ENCODE assay signal across 18 mouse cellular contexts in genomic region chr17:32040263-32040662, GRCm38 (mm10). TPM values are rescaled to one million over a fixed set of nuclear protein-coding genes. Genes with fewer than 3 reads are reported as not detected.
DNase-seq lines count a peak whose midpoint lies in the region; ATAC-seq lines count a peak whose summit lies in the region.
"Had no signal": no experiment of that assay in that cellular context is flagged by ENCODE, and none has a peak within 500 bp of the region (broad histone marks: within the 10 kb centered on the region; RNA-seq: fewer than 3 reads in every experiment).

No protein-coding gene starts in this region.

- no peak overlapping the region for H3K27ac ChIP-seq in midbrain, embryonic 11.5 days (ENCODE audit: low read depth, low read length)
- H3K27ac ChIP-seq in midbrain, embryonic 16.5 days (ENCODE audit: low read length), result no peak overlapping the region
- H3K27ac ChIP-seq: embryonic facial prominence, embryonic 12.5 days; forebrain, embryonic 12.5 days; hindbrain, embryonic 15.5 days had no signal

- no peaks in the 10 kb centered on the region for H3K9me3 ChIP-seq in midbrain, embryonic 11.5 days (ENCODE audit: control insufficient read depth, low read length)
- no peaks in the 10 kb centered on the region for H3K9me3 ChIP-seq in midbrain, embryonic 16.5 days (replicated peaks; ENCODE audit: control insufficient read depth, low read length, poor library complexity, severe bottlenecking)
- H3K9me3 ChIP-seq: embryonic facial prominence, embryonic 12.5 days; forebrain, embryonic 12.5 days; heart, embryonic 12.5 days; hindbrain, embryonic 15.5 days had no signal

- H3K27me3 ChIP-seq in midbrain, embryonic 11.5 days (ENCODE audit: control insufficient read depth, insufficient read depth, low read length), result no peaks in the 10 kb centered on the region
- no peaks in the 10 kb centered on the region for H3K27me3 ChIP-seq in midbrain, embryonic 16.5 days (ENCODE audit: control insufficient read depth, insufficient read depth, low read depth, low read length)
- H3K27me3 ChIP-seq: embryonic facial prominence, embryonic 12.5 days; forebrain, embryonic 12.5 days; heart, embryonic 12.5 days; hindbrain, embryonic 15.5 days had no signal

- H3K9ac ChIP-seq in midbrain, embryonic 11.5 days (ENCODE audit: low read length), result no peak overlapping the region
- H3K9ac ChIP-seq in midbrain, embryonic 16.5 days (ENCODE audit: low read depth, low read length), result no peak overlapping the region
- H3K9ac ChIP-seq: embryonic facial prominence, embryonic 12.5 days; forebrain, embryonic 12.5 days; heart, embryonic 12.5 days; hindbrain, embryonic 15.5 days had no signal

- peaks cover 13% of the 10 kb centered on the region for H3K4me1 ChIP-seq in midbrain, embryonic 11.5 days (ENCODE audit: control insufficient read depth, insufficient read depth, low read length)
- H3K4me1 ChIP-seq in midbrain, embryonic 16.5 days (ENCODE audit: control insufficient read depth, insufficient read depth, low read length), result peaks cover 24% of the 10 kb centered on the region

- 0 out of 2 replicates have a peak, but pooled peaks cover 2% of the 10 kb centered on the region for H3K36me3 ChIP-seq in midbrain, embryonic 11.5 days (ENCODE audit: control insufficient read depth, insufficient read depth, low read length)
- no peaks in the 10 kb centered on the region for H3K36me3 ChIP-seq in midbrain, embryonic 16.5 days (ENCODE audit: control insufficient read depth, insufficient read depth, low read length)
- H3K36me3 ChIP-seq: forebrain, embryonic 12.5 days; hindbrain, embryonic 15.5 days had no signal

- H3K4me3 ChIP-seq in midbrain, embryonic 11.5 days (ENCODE audit: low read depth, low read length), result no peak overlapping the region
- no peak overlapping the region for H3K4me3 ChIP-seq in midbrain, embryonic 16.5 days (ENCODE audit: low read depth, low read length)
- H3K4me3 ChIP-seq: embryonic facial prominence, embryonic 12.5 days; forebrain, embryonic 12.5 days; heart, embryonic 12.5 days; hindbrain, embryonic 15.5 days had no signal

- DNase-seq in midbrain, embryonic 11.5 days (ENCODE audit: low spot score, missing footprints), result peak; percentile 17
- peak; percentile 19 for DNase-seq in c-Kit-positive CD71-negative TER-119-negative erythroid progenitor cells, embryonic 14.5 days (ENCODE audit: low read depth)
- DNase-seq in retina, embryonic 14.5 days (ENCODE audit: low spot score), result no peak
- no peak for DNase-seq in Muller cell, postnatal 12 days (ENCODE audit: inconsistent ontology term)
- DNase-seq in kidney, adult 8-10 months, result no peak
- DNase-seq: adrenal gland, postnatal 14 days; cerebellum, adult 11 months; cerebellum, adult 8-10 months; cerebellum, postnatal 14 days; gastrocnemius, postnatal 10 days had no signal

- 87% methylated on average over 10 of the region's 10 CpGs for WGBS in midbrain, embryonic 11.5 days
- whole genome bisulfite sequencing in midbrain, embryonic 16.5 days, result 92% methylated on average over 10 of the region's 10 CpGs

- no peak for ATAC-seq in midbrain, embryonic 11.5 days (ENCODE audit: low FRiP score)
- ATAC-seq in midbrain, embryonic 16.5 days, result no peak
- peak; percentile 88 for ATAC-seq in megakaryocyte, adult 5-6 weeks (ENCODE audit: poor library complexity, severe bottlenecking)
- ATAC-seq in neutrophil, adult 5-6 weeks (ENCODE audit: extremely low read depth, insufficient number of reproducible peaks, low FRiP score, poor library complexity, severe bottlenecking), result peak; percentile 78
- ATAC-seq: forebrain, embryonic 16.5 days had no signal

- no peak overlapping the region for H3K4me2 ChIP-seq in midbrain, embryonic 11.5 days
- H3K4me2 ChIP-seq in midbrain, embryonic 16.5 days (ENCODE audit: low read length), result no peak overlapping the region
- H3K4me2 ChIP-seq: embryonic facial prominence, embryonic 12.5 days; forebrain, embryonic 12.5 days; heart, embryonic 12.5 days; hindbrain, embryonic 15.5 days had no signal

RNA-seq across cellular contexts. Expression of gene Hsf2bp, which starts 4.1 kb away (rescaled TPM):
- 0.57 and 0.60 TPM in 2 replicates for polyA plus RNA-seq in midbrain, embryonic 11.5 days (2014; fragmentation: Nextera tagmentation; extraction: Ambion mirVana)
- polyA plus RNA-seq in midbrain, embryonic 16.5 days (2015; fragmentation: Nextera tagmentation; extraction: Ambion mirVana), result 0.65 and 0.76 TPM in 2 replicates
- total RNA-seq in megakaryocyte, adult 5-6 weeks (2015), result not detected in 2 replicates
- not detected in 2 replicates for total RNA-seq in megakaryocyte, adult 5-6 weeks (2017)
- total RNA-seq in neutrophil, adult 5-6 weeks (2017), result not detected in 2 replicates

RNA-seq across cellular contexts. Expression of gene Rrp1b, which starts 4.4 kb away (rescaled TPM):
- polyA plus RNA-seq in midbrain, embryonic 11.5 days (2014; fragmentation: Nextera tagmentation; extraction: Ambion mirVana), result 49.4 and 51.2 TPM in 2 replicates
- 42.5 and 44.9 TPM in 2 replicates for polyA plus RNA-seq in midbrain, embryonic 16.5 days (2015; fragmentation: Nextera tagmentation; extraction: Ambion mirVana)
- 16.8 and 18.9 TPM in 2 replicates for total RNA-seq in megakaryocyte, adult 5-6 weeks (2015)
- 18.3 and 19.1 TPM in 2 replicates for total RNA-seq in megakaryocyte, adult 5-6 weeks (2017)
- total RNA-seq in neutrophil, adult 5-6 weeks (2017), result 16.3 and 23.0 TPM in 2 replicates

Comparison
In these comparisons a context has a peak if more than half of its experiments do, and no peak if none do; other contexts are left out.
1. ATAC-seq: peak in megakaryocyte, adult 5-6 weeks (single experiment) and neutrophil, adult 5-6 weeks (single experiment); none in midbrain, embryonic 11.5 days (single experiment) and midbrain, embryonic 16.5 days (single experiment).
2. DNase-seq: peak in midbrain, embryonic 11.5 days (single experiment) and c-Kit-positive CD71-negative TER-119-negative erythroid progenitor cells, embryonic 14.5 days (single experiment); none in retina, embryonic 14.5 days (single experiment), Muller cell, postnatal 12 days (single experiment) and kidney, adult 8-10 months (0 of 2).